Mouse (Mus musculus) heart, postnatal 0 days (tissue): ENCODE data around the gene Plb1.

Experiments used
- CTCF ChIP-seq: IDR thresholded peaks from 2 replicates; pipeline ENCODE4 v1.5.1; 2016; ENCODE audit warnings: antibody characterized with exemption, control low read depth, low read depth
- EP300 ChIP-seq: IDR thresholded peaks from 2 replicates; pipeline ENCODE4 v1.6.1; 2016; ENCODE audit warnings: antibody characterized with exemption, low read depth

DNA sequence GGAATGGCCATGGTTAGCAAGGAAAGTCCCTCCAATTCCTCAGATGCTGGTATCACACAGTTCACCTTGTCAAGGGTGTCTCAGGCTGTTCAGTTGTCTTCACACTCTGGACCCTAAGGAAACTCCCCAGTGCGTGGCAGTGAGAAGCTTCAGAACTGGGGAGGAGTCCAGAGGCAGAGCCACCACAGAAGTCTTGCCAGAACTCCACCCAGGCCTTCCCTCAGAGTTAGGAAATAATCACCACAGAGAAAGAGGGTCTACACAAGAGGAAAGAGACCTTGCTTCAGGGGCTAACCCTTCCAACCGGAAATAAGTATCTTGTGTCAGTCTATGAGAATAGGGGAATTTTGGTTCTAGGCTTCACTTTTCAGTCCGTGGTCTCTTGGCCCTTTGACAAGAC, 120.3 kb downstream of the Plb1 start:
- TF ChIP-seq CTCF (no peak), EP300 (no peak)
